Mouse (Mus musculus): ENCODE data around the gene Cdh16. TPM values are rescaled to one million over a fixed set of nuclear protein-coding genes. Genes with fewer than 3 reads are reported as not detected.
A peak's percentile ranks its signal among the peaks of the same experiment; 100 is the strongest.

Cdh16 gene
- polyA plus RNA-seq, 1 experiment = not detected

DNA sequence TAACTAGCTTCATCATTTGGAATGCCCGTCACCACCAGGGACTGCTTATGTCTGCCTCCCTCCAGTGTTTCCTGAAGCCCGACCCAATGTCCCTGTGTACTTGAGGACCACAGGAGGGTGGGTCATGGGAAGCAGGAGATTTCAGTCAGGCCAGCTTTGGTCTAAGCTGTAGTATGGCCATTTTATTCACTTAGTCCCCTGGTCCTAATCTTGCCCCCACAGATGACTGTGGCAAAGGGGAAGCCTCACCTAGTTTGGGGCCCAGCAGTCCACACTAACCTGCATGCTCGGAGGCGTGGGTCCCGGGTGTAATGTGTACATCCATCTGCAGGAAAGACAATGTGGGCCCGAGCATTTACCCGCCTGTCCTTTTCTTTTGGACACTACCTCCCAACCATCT is 16.0 kb upstream of the Cdh16 start:
- Histone ChIP-seq H3K27me3 (ENCODE audit: control insufficient read depth, insufficient read depth, low read length) (no peaks in the 10 kb centered on the region), H3K27ac (ENCODE audit: insufficient read depth, low read depth, low read length) (no peak overlapping the region), H3K4me1 (ENCODE audit: control insufficient read depth, insufficient read depth, insufficient read length, low read length) (peaks cover 18% of the 10 kb centered on the region), H3K36me3 (ENCODE audit: control insufficient read depth, insufficient read depth, low read length) (peaks cover 8% of the 10 kb centered on the region), H3K4me3 (ENCODE audit: low read depth, low read length) (peak overlapping the region; percentile 93)
- TF ChIP-seq POLR2A (IDR thresholded peaks at IDR 0.05; ENCODE audit: low read depth, low read length) (no peak), CTCF (IDR thresholded peaks at IDR 0.05; ENCODE audit: extremely low read depth, insufficient read length, insufficient replicate concordance, low read depth, low read length) (no peak)
- WGBS = 44% methylated on average over 7 of the region's 7 CpGs

DNA sequence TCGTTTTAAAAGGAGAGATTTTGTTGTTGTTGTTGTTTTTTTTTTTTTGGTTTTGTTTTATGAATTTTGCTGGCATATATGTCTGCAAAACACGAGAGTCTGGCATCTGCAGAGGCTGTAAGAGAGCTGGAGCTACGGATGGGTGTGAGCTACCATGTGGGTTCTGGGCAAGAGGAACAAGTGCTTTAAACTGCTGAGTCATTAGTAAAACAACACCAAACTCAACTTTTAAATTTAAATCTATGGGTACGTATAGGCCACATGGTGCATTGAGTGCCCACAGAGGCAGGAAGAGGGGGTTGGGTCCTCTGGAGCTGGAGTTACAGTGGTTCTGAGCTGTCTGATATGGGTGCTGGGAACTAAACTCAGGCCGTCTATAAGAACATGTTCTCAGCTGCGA is 13.8 kb upstream of the Cdh16 start:
- no peaks in the 10 kb centered on the region for H3K27me3 ChIP-seq (ENCODE audit: control insufficient read depth, insufficient read depth, low read length)
- WGBS = 86% methylated on average over 6 of the region's 6 CpGs
- TF ChIP-seq POLR2A (IDR thresholded peaks at IDR 0.05; ENCODE audit: low read depth, low read length) (no peak), CTCF (IDR thresholded peaks at IDR 0.05; ENCODE audit: extremely low read depth, insufficient read length, insufficient replicate concordance, low read depth, low read length) (no peak)

DNA sequence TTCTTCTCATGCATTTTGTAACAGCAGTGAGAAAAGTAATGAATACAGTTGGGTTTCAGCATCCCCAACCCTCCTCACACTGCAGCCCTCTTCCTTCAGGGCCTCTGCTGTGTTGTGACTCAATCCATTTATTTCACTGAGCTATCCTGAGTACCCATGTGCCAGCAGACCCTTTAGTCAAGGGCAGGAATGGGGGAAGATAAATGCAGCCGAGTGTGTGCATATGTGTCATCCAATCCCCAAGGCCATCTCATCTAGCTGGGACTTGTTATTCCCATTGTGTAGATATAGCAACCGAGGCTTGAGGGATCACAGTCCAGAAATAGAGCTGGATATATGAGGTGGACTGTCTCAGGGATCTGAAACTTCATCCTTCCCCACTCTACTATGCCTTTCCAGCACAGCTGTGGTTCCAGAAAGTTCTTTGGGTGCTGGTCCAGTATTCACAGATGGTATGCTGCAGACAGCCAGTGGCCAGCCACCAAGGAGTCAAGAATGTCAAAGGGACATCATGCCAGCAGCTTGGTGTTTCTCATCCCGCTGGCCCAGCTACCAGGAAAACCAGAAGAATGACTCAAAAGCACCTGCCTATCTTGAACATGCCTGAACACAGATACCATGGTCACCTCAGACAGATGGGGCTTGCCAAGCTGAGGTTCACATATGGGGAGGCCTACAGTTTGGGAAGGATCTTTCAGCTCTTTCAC is 11.0 kb upstream of the Cdh16 start:
- H3K4me1 ChIP-seq (ENCODE audit: control insufficient read depth, insufficient read depth, insufficient read length, low read length) = peaks cover 6% of the 10 kb centered on the region
- peaks cover 8% of the 10 kb centered on the region for H3K36me3 ChIP-seq (ENCODE audit: control insufficient read depth, insufficient read depth, low read length)
- peaks cover 14% of the 10 kb centered on the region for H3K27me3 ChIP-seq (ENCODE audit: control insufficient read depth, insufficient read depth, low read length)
- TF ChIP-seq CTCF (IDR thresholded peaks at IDR 0.05; ENCODE audit: extremely low read depth, insufficient read length, insufficient replicate concordance, low read depth, low read length) (no peak), POLR2A (IDR thresholded peaks at IDR 0.05; ENCODE audit: low read depth, low read length) (no peak)
- 78% methylated on average over 3 of the region's 3 CpGs for WGBS
- no peak overlapping the region for H3K27ac ChIP-seq (ENCODE audit: insufficient read depth, low read depth, low read length)
- H3K4me3 ChIP-seq (ENCODE audit: low read depth, low read length) = no peak overlapping the region

More for the DNA sequence above, 13.8 kb upstream of the Cdh16 start:
- Histone ChIP-seq H3K4me1 (ENCODE audit: control insufficient read depth, insufficient read depth, insufficient read length, low read length) (peaks cover 18% of the 10 kb centered on the region), H3K27ac (ENCODE audit: insufficient read depth, low read depth, low read length) (no peak overlapping the region), H3K36me3 (ENCODE audit: control insufficient read depth, insufficient read depth, low read length) (peaks cover 8% of the 10 kb centered on the region), H3K4me3 (ENCODE audit: low read depth, low read length) (no peak overlapping the region)

DNA sequence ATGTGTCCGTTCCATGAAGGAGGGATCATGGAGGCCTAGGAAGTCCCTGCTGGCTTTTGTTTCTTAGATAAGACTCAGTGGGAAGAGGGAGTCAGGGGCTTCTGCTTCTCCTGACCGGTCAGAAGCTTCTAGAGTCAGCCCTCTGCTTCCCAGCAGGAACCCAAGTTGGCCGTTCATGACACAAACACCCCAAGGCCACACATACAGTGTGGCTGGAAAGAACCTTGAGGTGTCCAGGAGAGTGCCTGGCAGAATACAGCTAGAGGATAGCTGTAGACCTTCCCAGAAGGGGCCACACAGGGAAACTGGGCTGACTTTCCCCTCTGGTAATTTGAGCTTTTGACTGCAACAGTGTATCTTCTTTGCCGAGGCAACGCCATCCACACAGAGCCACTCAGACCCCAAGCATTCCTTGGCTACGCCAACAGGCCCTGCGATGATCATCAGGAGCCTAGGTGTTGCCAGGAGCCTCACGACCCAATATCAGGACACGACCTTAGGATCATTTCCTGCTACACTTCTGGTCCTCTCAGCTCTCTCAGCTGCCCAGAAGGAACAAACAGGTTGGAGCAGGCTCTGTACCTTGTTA is 9.1 kb upstream of the Cdh16 start:
- Histone ChIP-seq H3K4me1 (ENCODE audit: control insufficient read depth, insufficient read depth, insufficient read length, low read length) (no peaks in the 10 kb centered on the region; the same call in none of the 2 replicates), H3K36me3 (ENCODE audit: control insufficient read depth, insufficient read depth, low read length) (peaks cover 5% of the 10 kb centered on the region), H3K27me3 (ENCODE audit: control insufficient read depth, insufficient read depth, low read length) (peaks cover 14% of the 10 kb centered on the region), H3K4me3 (ENCODE audit: low read depth, low read length) (no peak overlapping the region), H3K27ac (ENCODE audit: insufficient read depth, low read depth, low read length) (no peak overlapping the region)
- 69% methylated on average over 9 of the region's 9 CpGs for WGBS
- TF ChIP-seq CTCF (IDR thresholded peaks at IDR 0.05; ENCODE audit: extremely low read depth, insufficient read length, insufficient replicate concordance, low read depth, low read length) (no peak), POLR2A (IDR thresholded peaks at IDR 0.05; ENCODE audit: low read depth, low read length) (no peak)

DNA sequence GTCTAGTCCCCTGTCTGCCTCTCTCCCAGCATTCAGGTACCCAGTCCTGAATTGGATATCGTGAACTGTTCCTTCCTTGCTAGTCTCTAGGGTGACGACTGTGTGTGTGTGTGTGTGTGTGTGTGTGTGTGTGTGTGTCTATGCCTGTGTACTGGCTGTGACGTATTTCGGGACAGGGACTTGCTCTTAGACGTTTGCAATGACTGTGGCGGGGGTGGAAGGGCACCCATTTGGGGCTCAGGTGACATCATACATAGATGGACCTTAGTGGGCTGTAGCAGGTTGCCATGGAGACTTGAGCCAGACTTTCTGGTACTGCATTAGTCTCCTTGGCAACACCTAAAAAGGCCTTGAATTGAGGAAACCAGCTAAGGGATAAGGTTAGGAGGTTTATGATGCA is 8.3 kb upstream of the Cdh16 start:
- WGBS = 79% methylated on average over 6 of the region's 6 CpGs
- TF ChIP-seq CTCF (IDR thresholded peaks at IDR 0.05; ENCODE audit: extremely low read depth, insufficient read length, insufficient replicate concordance, low read depth, low read length) = no peak

DNA sequence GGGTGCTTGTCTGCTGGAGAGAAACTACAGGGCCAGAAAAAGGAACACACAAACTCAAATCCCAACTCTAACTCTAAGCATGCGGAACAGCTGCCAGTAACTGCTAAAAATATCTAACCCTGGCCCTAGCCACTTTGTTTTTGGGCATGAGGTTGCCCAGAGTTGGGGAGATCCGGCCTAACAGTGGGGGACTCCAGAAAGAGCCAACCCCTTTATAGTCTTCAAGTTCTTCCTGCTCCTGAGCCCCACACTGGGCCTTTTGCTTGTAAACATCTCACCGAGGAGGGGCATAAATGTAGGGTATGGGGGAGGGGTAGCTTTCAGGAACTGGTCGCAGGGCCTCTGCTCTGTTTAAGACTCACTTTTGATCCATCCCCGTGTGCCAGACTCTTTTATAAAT is 7.8 kb upstream of the Cdh16 start:
- Histone ChIP-seq H3K36me3 (ENCODE audit: control insufficient read depth, insufficient read depth, low read length) (no peaks in the 10 kb centered on the region), H3K4me3 (ENCODE audit: low read depth, low read length) (no peak overlapping the region), H3K27ac (ENCODE audit: insufficient read depth, low read depth, low read length) (peak overlapping the region; percentile 35; the same call in 1 of the 2 replicates), H3K4me1 (ENCODE audit: control insufficient read depth, insufficient read depth, insufficient read length, low read length) (no peaks in the 10 kb centered on the region; the same call in 1 of the 2 replicates), H3K27me3 (ENCODE audit: control insufficient read depth, insufficient read depth, low read length) (peaks cover 14% of the 10 kb centered on the region)
- 57% methylated on average over 5 of the region's 5 CpGs for WGBS
- no peak for TF ChIP-seq POLR2A (IDR thresholded peaks at IDR 0.05; ENCODE audit: low read depth, low read length)
- no peak for TF ChIP-seq CTCF (IDR thresholded peaks at IDR 0.05; ENCODE audit: extremely low read depth, insufficient read length, insufficient replicate concordance, low read depth, low read length)

More for the DNA sequence above, 8.3 kb upstream of the Cdh16 start:
- no peaks in the 10 kb centered on the region for H3K36me3 ChIP-seq (ENCODE audit: control insufficient read depth, insufficient read depth, low read length)
- peaks cover 14% of the 10 kb centered on the region for H3K27me3 ChIP-seq (ENCODE audit: control insufficient read depth, insufficient read depth, low read length)
- H3K4me1 ChIP-seq (ENCODE audit: control insufficient read depth, insufficient read depth, insufficient read length, low read length) = no peaks in the 10 kb centered on the region; the same call in 1 of the 2 replicates
- H3K27ac ChIP-seq (ENCODE audit: insufficient read depth, low read depth, low read length) = no peak overlapping the region
- H3K4me3 ChIP-seq (ENCODE audit: low read depth, low read length) = no peak overlapping the region

DNA sequence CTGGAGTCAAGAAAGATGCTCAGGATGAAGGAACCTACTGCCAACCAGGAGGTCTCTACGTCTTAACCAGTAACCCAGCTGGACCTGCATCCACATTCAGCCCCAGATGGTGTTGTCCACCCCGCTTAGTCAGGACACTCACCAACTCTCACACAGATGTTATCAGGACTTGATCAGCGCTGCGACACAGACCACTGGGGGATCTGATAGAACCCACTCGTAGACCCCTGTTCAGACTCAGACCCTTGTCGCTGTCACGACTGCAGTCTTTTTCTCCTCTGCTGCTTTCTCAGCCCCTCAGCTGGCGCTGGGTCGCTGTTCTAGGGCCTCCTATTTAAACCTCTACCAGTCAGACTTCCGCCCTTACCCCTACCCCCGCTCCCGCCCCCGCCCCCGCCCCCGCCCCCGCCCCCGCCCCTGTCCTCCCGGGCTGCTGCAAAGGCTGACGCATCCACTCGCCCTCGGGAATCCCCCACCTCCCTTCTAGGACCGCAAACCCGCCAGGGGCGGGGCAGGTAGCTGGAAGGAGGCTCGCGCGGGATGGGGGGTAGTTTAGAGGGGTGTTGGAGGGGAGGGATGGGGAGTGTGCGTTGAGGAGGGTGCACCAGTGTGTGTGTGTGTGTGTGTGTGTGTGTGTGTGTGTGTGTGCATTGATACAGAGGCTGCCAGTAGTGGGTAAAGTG is 6.9 kb upstream of the Cdh16 start, which contains the start of gene Rrad:
TSS of gene Rrad (minus strand) at position 347 of the 683 bp plus-strand sequence.
- H3K27ac ChIP-seq (ENCODE audit: insufficient read depth, low read depth, low read length) = peak within 1 kb of the TSS; percentile 35; the same call in 1 of the 2 replicates
- WGBS = 2% methylated on average over 28 of the region's 28 CpGs
- H3K4me1 ChIP-seq (ENCODE audit: control insufficient read depth, insufficient read depth, insufficient read length, low read length) = no peaks in the 10 kb centered on the region; the same call in 1 of the 2 replicates
- peaks cover 14% of the 10 kb centered on the region for H3K27me3 ChIP-seq (ENCODE audit: control insufficient read depth, insufficient read depth, low read length)
- H3K36me3 ChIP-seq (ENCODE audit: control insufficient read depth, insufficient read depth, low read length) = no peaks in the 10 kb centered on the region
- peak within 1 kb of the TSS; percentile 70 for H3K4me3 ChIP-seq (ENCODE audit: low read depth, low read length)
- TF ChIP-seq POLR2A (IDR thresholded peaks at IDR 0.05; ENCODE audit: low read depth, low read length) (no peak), CTCF (IDR thresholded peaks at IDR 0.05; ENCODE audit: extremely low read depth, insufficient read length, insufficient replicate concordance, low read depth, low read length) (no peak)
